Mouse (Mus musculus) C2C12 (cell line): ENCODE measurements around the gene Ralgps2. TPM values are rescaled to one million over a fixed set of nuclear protein-coding genes. Genes with fewer than 3 reads are reported as not detected.

Source experiments
- H3K27me3 ChIP-seq: one replicate; pipeline ENCODE4 v1.6.1; 2011; ENCODE audit not compliant: control insufficient read depth, insufficient read depth, insufficient read length
- H3K36me3 ChIP-seq: one replicate; pipeline ENCODE4 v1.6.1; 2011; ENCODE audit not compliant: control insufficient read depth, insufficient read depth
- H3K4me3 ChIP-seq: one replicate; pipeline ENCODE4 v1.5.1; 2011; ENCODE audit warnings: mild to moderate bottlenecking, control low read depth; ENCODE audit not compliant: poor library complexity, insufficient read depth, severe bottlenecking
- H3K79me2 ChIP-seq: one replicate; pipeline ENCODE4 v1.6.1; 2011; ENCODE audit not compliant: control insufficient read depth, insufficient read depth
- H3K79me3 ChIP-seq: one replicate; pipeline ENCODE4 v1.6.1; 2011; ENCODE audit warnings: low read depth, control low read depth
- H3ac ChIP-seq: one replicate; pipeline ENCODE3; 2011; ENCODE audit warnings: low read depth; ENCODE audit not compliant: control insufficient read depth, insufficient read length
- CEBPB ChIP-seq: IDR thresholded peaks from one replicate; pipeline ENCODE4 v1.6.1; 2011; ENCODE audit warnings: low read depth, mild to moderate bottlenecking, control low read depth, moderate library complexity
- CTCF ChIP-seq: IDR thresholded peaks from one replicate; pipeline ENCODE4 v1.5.1; 2011; ENCODE audit not compliant: control insufficient read depth, insufficient read depth, insufficient read length
- FOSL1 ChIP-seq: IDR thresholded peaks from one replicate; pipeline ENCODE4 v1.8.0; 2011; ENCODE audit warnings: mild to moderate bottlenecking, low read length; ENCODE audit not compliant: poor library complexity, insufficient read depth, severe bottlenecking
- MAX ChIP-seq: IDR thresholded peaks from one replicate; pipeline ENCODE4 v1.6.1; 2011; ENCODE audit warnings: mild to moderate bottlenecking, control low read depth
- MYOD1 ChIP-seq: IDR thresholded peaks from one replicate; pipeline ENCODE4 v1.6.1; 2011; ENCODE audit warnings: low read depth; ENCODE audit not compliant: control insufficient read depth, insufficient read length
- MYOG ChIP-seq: IDR thresholded peaks from one replicate; pipeline ENCODE4 v1.6.1; 2011; ENCODE audit not compliant: control insufficient read depth, insufficient read length; ENCODE audit errors: extremely low read depth
- USF1 ChIP-seq: IDR thresholded peaks from one replicate; pipeline ENCODE4 v1.6.1; 2011; ENCODE audit warnings: low read depth, mild to moderate bottlenecking, control low read depth, moderate library complexity
- polyA plus RNA-seq: library from polyadenylated mRNA; unstranded; fragments of >200 nt; fragmentation: generic; extraction: Trizol; gene quantifications from one replicate; pipeline ENCODE4 v1.2.1, GENCODE M21; 2012; ENCODE audit warnings: missing spikeins

Gene Ralgps2
- polyA plus RNA-seq, 1 experiment = 6.4 TPM

DNA sequence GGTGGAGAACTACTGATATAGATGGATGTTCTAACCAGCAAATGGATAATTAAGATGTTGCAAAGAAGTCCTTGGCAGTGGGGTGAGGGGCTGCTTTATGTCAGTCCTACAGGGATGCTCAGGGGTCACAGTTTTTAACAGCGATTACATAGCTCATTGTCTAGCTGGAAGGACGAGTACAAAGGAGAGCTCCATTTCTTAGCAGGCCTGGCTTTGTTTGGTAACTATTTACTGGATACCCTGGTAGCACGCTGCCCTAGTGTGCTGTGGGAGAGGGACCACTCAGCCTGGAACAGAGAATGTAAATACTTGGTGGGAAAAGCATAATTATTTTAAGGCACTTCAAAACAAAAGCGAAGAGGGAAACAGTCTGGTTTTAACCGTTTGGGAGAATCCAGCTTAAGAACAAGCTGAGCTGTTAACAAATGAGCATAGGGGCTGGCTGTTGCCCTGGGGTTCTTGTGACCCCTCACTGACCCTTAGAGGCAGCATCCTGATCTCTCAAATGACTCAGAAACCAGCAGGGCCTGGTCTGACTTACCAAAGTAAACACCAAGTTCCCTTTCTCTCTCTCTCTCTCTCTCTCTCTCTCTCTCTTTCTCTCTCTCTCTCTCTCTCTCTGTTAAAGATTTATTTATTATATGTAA, 149.5 kb downstream of the Ralgps2 start:
- H3K79me2 ChIP-seq = no peaks in the 10 kb centered on the region
- H3K27me3 ChIP-seq = no peaks in the 10 kb centered on the region
- TF ChIP-seq FOSL1 (no peak), MYOD1 (no peak), CTCF (no peak), MAX (no peak), USF1 (no peak), MYOG (no peak), CEBPB (no peak)
- H3ac ChIP-seq = no peak overlapping the region
- H3K4me3 ChIP-seq = no peak overlapping the region
- no peaks in the 10 kb centered on the region for H3K79me3 ChIP-seq
- H3K36me3 ChIP-seq = no peaks in the 10 kb centered on the region

GRCm38 (mm10) chr1:156787164-156787863, 152.1 kb downstream of the Ralgps2 start:
- TF ChIP-seq CEBPB = no peak
- no peak for TF ChIP-seq MAX
- TF ChIP-seq FOSL1 = no peak
- Histone ChIP-seq H3K4me3 (no peak overlapping the region), H3K36me3 (no peaks in the 10 kb centered on the region), H3K27me3 (no peaks in the 10 kb centered on the region), H3K79me3 (no peaks in the 10 kb centered on the region), H3ac (no peak overlapping the region), H3K79me2 (no peaks in the 10 kb centered on the region)

GRCm38 (mm10) chr1:156786074-156786473, 153.4 kb downstream of the Ralgps2 start:
- TF ChIP-seq MYOG = no peak
- TF ChIP-seq CEBPB = no peak
- no peak for TF ChIP-seq MYOD1
- TF ChIP-seq CTCF = no peak
- TF ChIP-seq FOSL1 = no peak
- no peak for TF ChIP-seq USF1
- TF ChIP-seq MAX = no peak

GRCm38 (mm10) chr1:156784974-156785373, 154.5 kb downstream of the Ralgps2 start:
- TF ChIP-seq CTCF (no peak), CEBPB (no peak), MYOD1 (no peak), MYOG (no peak), FOSL1 (no peak), MAX (no peak)
- Histone ChIP-seq H3K27me3 (no peaks in the 10 kb centered on the region), H3K4me3 (no peak overlapping the region), H3K36me3 (no peaks in the 10 kb centered on the region), H3ac (no peak overlapping the region), H3K79me2 (no peaks in the 10 kb centered on the region), H3K79me3 (no peaks in the 10 kb centered on the region)

More at GRCm38 (mm10) chr1:156786074-156786473, 153.4 kb downstream of the Ralgps2 start:
- Histone ChIP-seq H3ac (no peak overlapping the region), H3K27me3 (no peaks in the 10 kb centered on the region), H3K79me2 (no peaks in the 10 kb centered on the region), H3K36me3 (no peaks in the 10 kb centered on the region), H3K79me3 (no peaks in the 10 kb centered on the region), H3K4me3 (no peak overlapping the region)

GRCm38 (mm10) chr1:156784116-156784515, 155.3 kb downstream of the Ralgps2 start:
- H3K79me2 ChIP-seq = no peaks in the 10 kb centered on the region
- H3ac ChIP-seq = no peak overlapping the region
- no peaks in the 10 kb centered on the region for H3K79me3 ChIP-seq
- H3K4me3 ChIP-seq = no peak overlapping the region
- TF ChIP-seq MAX (no peak), CEBPB (no peak), CTCF (no peak), USF1 (no peak), MYOG (no peak), FOSL1 (no peak), MYOD1 (no peak)
- no peaks in the 10 kb centered on the region for H3K36me3 ChIP-seq
- H3K27me3 ChIP-seq = no peaks in the 10 kb centered on the region
